Mouse (Mus musculus) brown adipose tissue, adult 24 weeks (tissue): ENCODE data around the gene Zfp386. TPM values are rescaled to one million over a fixed set of nuclear protein-coding genes. Genes with fewer than 3 reads are reported as not detected.

Source experiments
- H3K27ac ChIP-seq: fragments of 200-500 bp; replicated peaks from 2 replicates; pipeline ENCODE4 v1.5.1; 2012; ENCODE audit warnings: low read depth, mild to moderate bottlenecking, low read length
- H3K4me1 ChIP-seq: fragments of 200-500 bp; 2 replicates; pipeline ENCODE4 v1.6.1; 2012; ENCODE audit warnings: low read length, mixed read lengths; ENCODE audit not compliant: control insufficient read depth, insufficient read depth, insufficient read length
- H3K4me3 ChIP-seq: fragments of 200-500 bp; 2 replicates; pipeline ENCODE4 v1.5.1; 2012; ENCODE audit warnings: low read depth, mild to moderate bottlenecking, low read length, moderate library complexity; ENCODE audit not compliant: insufficient read depth
- polyA plus RNA-seq: library from polyadenylated mRNA; stranded (reverse); fragments of >200 nt; gene quantifications from 2 replicates; pipeline ENCODE4 v1.2.4, GENCODE M21; 2012; ENCODE audit not compliant: missing spikeins, insufficient read depth, insufficient read length

The Zfp386 gene
- polyA plus RNA-seq, 1 experiment, result 31.0 TPM

DNA sequence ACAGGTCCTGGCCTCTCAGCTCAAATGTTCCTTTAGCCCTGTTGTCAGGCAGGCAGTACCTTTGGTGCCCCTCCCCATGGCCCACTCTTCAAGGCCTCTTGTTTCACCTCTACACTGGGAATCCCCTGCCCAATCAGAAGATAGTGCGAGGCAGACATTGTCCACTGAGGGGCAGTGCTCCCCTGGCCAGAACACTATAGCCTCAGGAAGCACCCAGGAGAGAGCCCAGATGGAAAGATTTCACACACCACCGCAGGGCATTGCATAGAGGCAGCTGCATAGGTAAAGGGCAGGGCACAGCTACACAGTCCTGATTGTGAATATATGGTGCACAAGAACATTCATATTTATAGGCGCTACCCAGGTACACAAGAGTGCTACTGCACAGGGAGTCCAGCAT lies 23.5 kb downstream of the Zfp386 start:
- Histone ChIP-seq H3K4me1 (no peaks in the 10 kb centered on the region), H3K4me3 (no peak overlapping the region), H3K27ac (no peak overlapping the region)

DNA sequence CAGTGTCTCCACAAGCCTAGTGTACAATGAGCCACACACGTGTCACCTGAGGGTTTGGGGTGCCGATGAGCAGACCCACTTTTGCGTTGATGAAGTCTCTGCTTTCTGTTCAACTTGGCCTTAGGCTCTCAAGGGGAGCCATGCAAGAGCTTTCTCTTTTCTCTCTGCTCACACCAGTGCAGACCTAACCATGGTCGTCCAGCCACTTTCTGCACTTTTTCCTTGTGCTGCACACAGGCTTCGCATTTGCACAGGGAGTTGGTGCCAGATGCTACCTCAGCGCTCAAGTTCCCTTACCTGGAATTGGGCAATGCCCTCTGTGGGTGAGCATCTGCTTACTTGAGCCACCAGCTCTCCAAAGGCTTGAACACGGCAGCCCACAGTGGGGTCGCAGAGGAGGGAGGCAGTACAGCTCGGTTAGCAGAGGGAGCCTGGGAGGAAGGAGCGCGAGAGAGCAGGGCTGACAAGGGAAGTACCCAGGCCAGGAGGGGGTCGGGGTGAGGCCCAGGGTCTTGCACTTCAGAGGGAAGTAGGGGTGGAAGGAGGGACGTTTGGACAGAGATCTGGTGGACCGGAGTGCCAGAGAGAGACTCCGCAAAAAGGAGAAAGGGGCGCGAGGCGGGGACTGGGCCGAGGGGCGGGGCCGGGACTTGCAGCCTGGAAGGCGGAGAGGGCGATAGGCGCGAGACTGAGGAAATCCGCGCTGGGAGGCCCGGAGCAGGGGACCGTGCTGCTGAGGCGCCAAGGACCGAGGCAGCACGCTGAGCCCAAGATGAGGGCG lies 29.7 kb downstream of the Zfp386 start, which contains the start of gene Vipr2:
TSS of gene Vipr2 (plus strand) at position 653 of the 781 bp plus-strand sequence.
- Histone ChIP-seq H3K27ac (no peak within 1 kb of the TSS), H3K4me1 (0 out of 2 replicates have a peak, but pooled peaks cover 2% of the 10 kb centered on the region), H3K4me3 (peak within 1 kb of the TSS; percentile 53)

DNA sequence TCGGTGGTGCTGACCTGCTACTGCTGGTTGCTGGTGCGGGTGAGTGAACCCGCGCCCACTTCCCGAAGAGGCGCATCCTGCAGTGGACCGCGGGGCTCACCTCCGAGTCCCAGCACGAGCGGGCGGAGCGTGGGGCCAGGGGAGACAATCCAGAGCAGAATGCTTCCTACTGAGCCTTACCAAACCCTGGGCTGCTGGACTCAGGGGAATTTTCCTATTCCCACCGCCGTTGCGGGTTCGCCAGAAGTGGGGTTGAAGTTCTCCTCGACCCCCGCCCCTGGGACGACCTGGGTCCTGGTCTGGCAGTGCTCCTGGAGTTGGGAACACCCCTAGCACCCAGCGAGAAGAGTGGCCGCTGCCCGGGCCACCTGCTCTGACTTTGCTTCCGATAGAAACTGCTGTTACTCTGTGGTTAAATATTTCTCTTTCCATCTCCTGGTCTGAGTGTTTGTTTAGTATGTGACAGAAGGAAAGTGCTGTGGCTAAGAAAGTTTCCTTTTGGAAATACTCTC lies 30.4 kb downstream of the Zfp386 start:
- Histone ChIP-seq H3K27ac (no peak overlapping the region), H3K4me1 (0 out of 2 replicates have a peak, but pooled peaks cover 2% of the 10 kb centered on the region), H3K4me3 (peak overlapping the region; percentile 53)

DNA sequence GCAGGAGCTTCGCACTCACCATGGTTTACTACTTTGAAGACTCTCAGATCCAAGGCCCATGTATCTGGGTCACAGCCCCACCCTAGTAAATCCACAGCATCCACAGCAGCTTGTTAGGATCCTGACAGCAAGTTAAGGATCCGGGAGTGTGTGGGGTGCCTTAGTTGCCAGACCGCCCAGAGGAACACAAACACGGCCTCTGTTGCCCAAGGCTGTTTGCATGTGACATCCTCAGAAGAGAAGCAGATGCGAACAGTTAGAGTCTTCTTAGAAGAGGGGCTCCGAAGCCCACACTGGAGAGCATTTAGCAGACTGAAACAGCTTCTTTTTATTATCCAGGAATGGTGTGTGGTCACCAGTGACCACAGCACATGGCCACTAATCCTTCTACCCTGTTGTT lies 35.6 kb downstream of the Zfp386 start:
- Histone ChIP-seq H3K4me1 (no peaks in the 10 kb centered on the region), H3K4me3 (no peak overlapping the region), H3K27ac (no peak overlapping the region)

DNA sequence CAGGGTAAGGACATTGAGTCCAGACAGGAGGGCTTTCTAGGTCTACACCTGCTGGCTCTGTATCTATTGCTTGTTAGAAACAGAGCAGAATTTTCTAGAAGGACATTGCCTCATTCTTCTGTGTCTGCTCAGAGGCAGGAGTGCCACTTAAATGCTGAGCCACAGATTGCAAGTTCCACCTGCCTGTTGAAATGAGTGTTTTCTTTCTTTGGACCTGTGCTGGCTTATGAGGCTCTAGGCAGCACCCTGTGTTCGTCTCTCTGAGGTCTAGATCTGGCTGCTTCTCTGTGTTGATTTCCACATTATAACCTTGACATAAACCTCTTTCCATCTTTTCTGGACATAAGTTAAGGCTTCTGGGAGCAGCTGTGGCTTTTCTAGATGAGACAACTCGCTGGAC lies 36.8 kb downstream of the Zfp386 start:
- Histone ChIP-seq H3K4me1 (no peaks in the 10 kb centered on the region), H3K4me3 (no peak overlapping the region), H3K27ac (no peak overlapping the region)

DNA sequence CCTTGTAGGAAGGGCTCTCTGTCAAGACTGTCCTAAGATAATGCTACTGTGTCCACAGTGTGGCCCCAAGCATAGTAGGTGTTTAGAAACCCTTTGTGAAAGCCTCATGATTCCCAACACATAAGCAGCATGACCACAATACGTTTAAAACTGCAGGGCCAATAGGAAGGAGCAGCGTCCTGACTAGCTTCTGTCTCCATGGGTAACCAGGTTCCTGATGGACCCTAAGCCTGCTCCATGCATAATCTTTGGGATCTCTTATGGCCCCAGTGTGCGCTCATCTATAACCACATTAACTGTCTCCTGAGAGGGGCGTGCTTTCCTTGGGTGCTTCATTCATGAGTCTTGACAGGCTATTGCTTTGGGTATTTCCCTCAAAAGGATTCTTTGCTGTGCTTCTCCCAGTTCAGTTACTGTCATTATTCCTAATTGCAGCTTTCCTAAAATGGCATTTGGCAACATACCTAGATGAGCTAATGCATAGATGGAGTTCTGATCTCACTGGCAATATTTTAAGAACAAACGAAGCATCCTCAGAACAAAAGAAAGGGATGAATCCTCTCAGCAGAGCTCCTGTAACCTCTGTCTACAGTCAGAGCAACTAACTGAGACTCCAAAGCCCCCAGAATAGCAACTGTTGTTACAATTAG lies 39.6 kb downstream of the Zfp386 start:
- Histone ChIP-seq H3K4me3 (no peak overlapping the region), H3K4me1 (no peaks in the 10 kb centered on the region), H3K27ac (no peak overlapping the region)

DNA sequence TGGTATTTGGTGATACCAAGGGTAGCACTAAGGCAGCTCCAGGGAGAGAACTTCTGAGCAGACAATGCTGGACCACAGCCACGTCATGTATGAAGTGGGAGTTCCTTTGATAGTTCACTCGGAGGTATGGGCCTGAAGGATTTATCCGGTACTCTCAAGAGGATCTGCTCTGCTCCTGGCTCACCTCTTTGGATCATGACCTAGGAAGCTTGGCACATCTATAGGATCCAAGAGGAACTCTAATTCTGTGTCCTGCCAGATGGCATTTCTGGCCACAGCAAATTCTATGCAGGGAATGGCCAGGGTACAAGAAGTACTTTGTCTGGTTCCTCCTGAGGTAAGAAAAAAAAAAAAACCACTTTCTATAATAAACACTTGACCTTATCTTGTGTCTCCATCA lies 42.3 kb downstream of the Zfp386 start:
- H3K27ac ChIP-seq, result no peak overlapping the region
- no peak overlapping the region for H3K4me3 ChIP-seq
- no peaks in the 10 kb centered on the region for H3K4me1 ChIP-seq

DNA sequence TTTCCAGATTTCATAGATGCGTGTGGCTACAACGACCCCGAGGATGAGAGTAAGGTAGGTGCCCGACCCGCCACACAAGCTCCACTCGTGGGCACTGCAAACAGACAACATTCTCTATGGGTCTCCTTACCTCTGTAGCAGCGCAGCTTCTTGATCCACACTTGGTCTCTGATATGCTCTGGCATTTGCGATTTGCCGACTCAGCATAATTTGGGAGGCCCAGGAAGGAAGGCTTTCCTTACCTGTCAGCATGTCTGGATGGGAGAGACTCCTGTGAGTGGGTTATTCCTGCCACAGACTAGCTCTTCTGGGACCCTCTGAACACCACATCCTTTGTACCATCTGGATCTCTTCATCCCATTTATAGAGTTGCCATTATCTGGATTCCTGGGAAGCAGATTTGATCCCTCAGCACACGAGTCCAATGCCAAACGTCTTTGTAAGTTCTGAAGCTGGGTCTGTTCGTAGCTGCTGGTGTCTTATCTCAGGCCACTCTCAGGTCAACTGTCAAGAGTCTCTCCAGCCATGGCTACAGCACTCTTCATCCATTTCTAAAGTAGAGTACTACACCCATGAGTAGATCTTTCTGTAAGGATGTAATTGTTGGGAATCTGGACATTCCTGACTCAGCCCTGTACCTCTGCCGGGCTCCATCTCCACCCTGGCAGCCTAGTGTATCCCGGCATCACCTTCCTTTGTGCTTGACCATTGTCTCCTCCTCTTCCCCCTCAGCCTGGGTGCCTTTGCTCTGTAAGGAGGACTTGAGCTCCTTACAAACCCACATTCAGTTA lies 47.4 kb downstream of the Zfp386 start:
- H3K4me1 ChIP-seq, result no peaks in the 10 kb centered on the region
- H3K27ac ChIP-seq, result no peak overlapping the region
- H3K4me3 ChIP-seq, result no peak overlapping the region

DNA sequence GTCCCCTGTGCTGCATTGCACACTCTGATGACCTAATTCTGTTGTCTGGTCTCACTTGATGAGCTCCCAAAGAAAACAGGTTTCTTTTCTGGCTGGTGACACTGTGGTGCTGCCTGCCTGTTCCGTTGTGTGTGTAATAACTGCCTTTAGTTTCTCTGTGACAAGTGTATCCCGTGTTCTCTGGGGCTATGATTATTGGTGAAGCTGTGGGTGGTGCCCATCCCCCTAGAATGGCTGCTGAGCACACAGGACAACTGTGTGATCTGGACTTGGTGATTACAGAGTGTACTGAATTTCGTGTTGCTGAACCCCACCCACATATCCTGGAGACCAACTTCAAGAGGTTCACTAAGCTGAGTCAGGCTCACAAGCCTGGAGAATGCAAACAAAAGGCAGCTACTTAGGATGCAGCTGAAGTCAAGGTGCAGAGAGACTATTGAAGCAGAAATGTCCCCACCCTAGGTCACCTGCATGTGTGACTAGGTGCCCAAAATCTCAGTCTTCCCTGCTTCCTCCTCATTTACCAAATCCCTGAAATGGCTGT lies 48.9 kb downstream of the Zfp386 start:
- Histone ChIP-seq H3K4me1 (no peaks in the 10 kb centered on the region), H3K4me3 (no peak overlapping the region), H3K27ac (no peak overlapping the region)

DNA sequence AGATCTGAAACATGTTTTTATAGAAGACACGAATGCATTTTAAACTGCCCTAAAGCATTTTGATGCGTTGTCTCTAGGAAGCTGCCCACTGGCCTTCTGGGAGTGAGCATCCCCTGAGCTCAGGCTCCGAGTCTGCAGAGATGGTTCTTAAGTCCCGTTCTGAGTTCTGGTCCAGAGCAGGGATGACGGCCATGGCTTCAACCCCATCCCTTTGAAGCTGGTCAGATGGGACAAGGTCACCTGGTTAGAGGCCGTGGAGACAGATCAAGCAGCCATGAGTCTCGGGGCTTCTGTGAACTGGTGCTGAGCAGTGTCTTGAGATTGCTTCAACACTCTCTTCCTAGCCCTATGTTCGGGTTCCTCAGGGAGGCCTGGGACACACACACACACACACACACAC lies 49.6 kb downstream of the Zfp386 start:
- no peak overlapping the region for H3K27ac ChIP-seq
- H3K4me1 ChIP-seq, result no peaks in the 10 kb centered on the region

DNA sequence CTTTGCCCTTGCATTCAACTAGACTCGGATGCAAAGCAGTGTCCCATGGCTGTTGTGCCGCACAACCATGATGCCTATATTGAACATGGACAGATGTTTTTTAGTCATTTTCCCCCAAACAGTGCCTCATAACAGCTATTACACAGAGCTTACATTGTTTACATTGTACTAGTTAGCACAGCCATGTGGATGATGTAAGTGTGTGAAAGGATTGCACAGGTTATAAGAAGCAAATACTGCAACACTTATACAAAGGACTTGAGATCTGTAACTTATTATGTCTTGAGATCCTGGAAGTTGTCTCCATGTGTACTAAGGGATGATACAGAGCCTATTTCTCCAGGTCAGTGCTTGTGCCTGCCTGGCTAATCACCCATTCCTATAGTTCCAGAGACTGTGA lies 54.4 kb downstream of the Zfp386 start:
- H3K4me1 ChIP-seq, result no peaks in the 10 kb centered on the region
- H3K4me3 ChIP-seq, result no peak overlapping the region
- no peak overlapping the region for H3K27ac ChIP-seq

More for the DNA sequence above, 49.6 kb downstream of the Zfp386 start:
- H3K4me3 ChIP-seq, result no peak overlapping the region

DNA sequence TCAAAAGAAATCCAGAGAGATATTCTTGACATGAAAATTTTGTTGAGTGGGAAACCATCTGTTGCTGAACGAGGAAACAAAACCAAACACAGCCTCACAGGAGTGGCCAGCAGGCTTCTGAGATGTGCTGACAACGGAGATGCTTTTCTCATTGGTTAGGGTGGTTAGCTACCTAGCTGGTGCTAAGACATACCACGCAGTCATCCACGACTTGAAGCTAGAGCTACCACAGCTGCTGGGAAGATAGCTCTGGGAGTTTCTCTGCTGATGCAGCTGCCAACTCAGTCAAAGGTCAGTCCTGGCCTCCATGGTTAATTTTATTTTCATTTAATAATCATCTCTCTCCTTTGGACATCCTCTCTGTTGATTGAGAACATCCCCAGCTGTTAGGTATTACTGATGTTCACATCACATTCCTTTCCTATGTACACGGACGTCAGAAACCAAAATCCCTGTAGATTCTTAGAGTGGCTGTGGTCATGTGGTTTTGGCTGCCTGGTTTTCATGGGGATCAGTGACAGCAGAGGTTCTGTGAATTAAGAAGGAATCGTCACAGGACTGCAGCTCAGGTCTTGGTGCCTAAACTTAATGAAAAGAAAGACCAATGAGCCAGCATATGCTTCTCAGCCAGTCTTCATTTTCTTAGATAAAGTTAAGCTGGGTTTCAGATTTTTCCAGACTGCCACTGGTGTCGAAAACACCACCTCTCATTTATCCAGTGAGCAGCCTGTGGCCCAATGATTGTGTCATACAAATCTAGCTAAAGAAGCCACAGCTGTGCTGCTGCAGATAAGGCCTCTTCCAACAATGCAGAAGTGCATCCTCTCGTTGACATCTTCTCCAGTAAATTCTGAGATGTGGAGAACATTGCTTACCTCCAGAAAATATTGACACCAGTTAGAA lies 62.2 kb downstream of the Zfp386 start:
- Histone ChIP-seq H3K4me1 (no peaks in the 10 kb centered on the region), H3K27ac (no peak overlapping the region), H3K4me3 (no peak overlapping the region)

DNA sequence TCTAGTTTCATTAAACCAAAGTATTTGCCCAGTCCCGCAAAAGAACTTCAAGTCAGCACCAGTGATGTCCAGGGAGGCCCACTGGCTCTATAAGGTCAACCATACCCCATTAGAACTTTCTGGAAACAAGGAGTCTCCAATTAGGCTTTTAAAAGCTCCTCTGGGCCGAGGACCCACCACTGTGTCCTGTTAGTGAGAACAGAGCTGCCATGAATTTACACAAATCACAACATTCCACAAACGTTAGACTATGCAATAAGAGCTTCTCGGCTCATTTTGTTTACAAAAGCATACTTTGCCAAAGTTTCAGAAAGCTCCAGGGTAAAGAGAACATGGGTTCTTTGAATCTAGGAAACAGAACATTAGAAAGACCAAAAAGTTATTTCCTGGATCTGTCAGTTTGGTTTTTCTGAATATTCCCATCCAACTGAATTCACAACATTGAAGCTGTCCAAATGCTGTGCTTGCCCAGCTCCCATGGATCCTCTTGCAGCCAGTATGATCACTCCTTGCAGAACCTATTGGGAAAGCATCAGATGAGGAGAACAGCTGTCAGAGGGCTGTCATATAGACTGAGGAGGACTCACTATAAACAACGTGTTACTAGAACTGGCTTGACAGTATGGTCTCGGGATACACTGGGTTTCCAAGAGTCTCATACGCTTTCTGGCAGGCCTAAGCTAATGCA lies 63.6 kb downstream of the Zfp386 start:
- Histone ChIP-seq H3K27ac (no peak overlapping the region), H3K4me1 (no peaks in the 10 kb centered on the region), H3K4me3 (no peak overlapping the region)
